Mouse (Mus musculus) forebrain, embryonic 14.5 days (tissue): ENCODE data around the gene Cadps. TPM values are rescaled to one million over a fixed set of nuclear protein-coding genes. Genes with fewer than 3 reads are reported as not detected.

ENCODE experiments used
- ATAC-seq: fragments of 200-750 bp; cut with Nextera tagmentation; 2 replicates; pipeline ENCODE4 v1.8.0; 2017; ENCODE audit warnings: mild to moderate bottlenecking, moderate library complexity
- DNase-seq: peaks from one replicate; pipeline ENCODE4 v3.0.0-alpha.2; 2015; ENCODE audit warnings: low spot score
- H3K27ac ChIP-seq: fragments of 300-500 bp; sonication (generic); 2 replicates; pipeline ENCODE4 v1.5.1; 2014; ENCODE audit warnings: low read depth, mild to moderate bottlenecking, control low read depth, low read length, moderate library complexity
- H3K27me3 ChIP-seq: fragments of 300-500 bp; sonication (generic); replicated peaks from 2 replicates; pipeline ENCODE4 v1.6.1; 2014; ENCODE audit warnings: low read length, control low read depth, mixed read lengths; ENCODE audit not compliant: control insufficient read depth, insufficient read depth
- H3K36me3 ChIP-seq: fragments of 300-500 bp; sonication (generic); 2 replicates; pipeline ENCODE4 v1.6.1; 2014; ENCODE audit warnings: low read length, control low read depth; ENCODE audit not compliant: control insufficient read depth, insufficient read depth
- H3K4me1 ChIP-seq: fragments of 300-500 bp; sonication (generic); 2 replicates; pipeline ENCODE4 v1.6.1; 2014; ENCODE audit warnings: antibody characterized with exemption, low read length, control low read depth; ENCODE audit not compliant: control insufficient read depth, insufficient read depth
- H3K4me2 ChIP-seq: fragments of 300-500 bp; sonication (generic); 2 replicates; pipeline ENCODE4 v1.6.1; 2014; ENCODE audit warnings: mild to moderate bottlenecking, control low read depth, low read length
- H3K4me3 ChIP-seq: fragments of 300-500 bp; sonication (generic); 2 replicates; pipeline ENCODE4 v1.5.1; 2014; ENCODE audit warnings: low read depth, low read length, control low read depth
- H3K9ac ChIP-seq: fragments of 300-500 bp; sonication (generic); 2 replicates; pipeline ENCODE4 v1.6.1; 2014; ENCODE audit warnings: mild to moderate bottlenecking, low read length, control low read depth, moderate library complexity
- H3K9me3 ChIP-seq: fragments of 300-500 bp; sonication (generic); replicated peaks from 2 replicates; pipeline ENCODE4 v1.6.1; 2016; ENCODE audit warnings: low read length, control low read depth, mixed read lengths; ENCODE audit not compliant: control insufficient read depth
- WGBS: fragments of 180-500 bp; shearing (Covaris S2); extraction: QIAGEN DNeasy Blood & Tissue Kit; methylation state at CpG from one replicate; pipeline ENCODE4 v1.1.7; 2014; 5-methylcytosine and 5-hydroxymethylcytosine counted together
- polyA plus RNA-seq: library from polyadenylated mRNA; unstranded; fragments of >200 nt; fragmentation: Nextera tagmentation; extraction: Ambion mirVana; gene quantifications from 2 replicates; pipeline ENCODE4 v1.2.1, GENCODE M21; 2014

Cadps gene
- polyA plus RNA-seq, 1 experiment from 2014 or later = 36.0 TPM

DNA sequence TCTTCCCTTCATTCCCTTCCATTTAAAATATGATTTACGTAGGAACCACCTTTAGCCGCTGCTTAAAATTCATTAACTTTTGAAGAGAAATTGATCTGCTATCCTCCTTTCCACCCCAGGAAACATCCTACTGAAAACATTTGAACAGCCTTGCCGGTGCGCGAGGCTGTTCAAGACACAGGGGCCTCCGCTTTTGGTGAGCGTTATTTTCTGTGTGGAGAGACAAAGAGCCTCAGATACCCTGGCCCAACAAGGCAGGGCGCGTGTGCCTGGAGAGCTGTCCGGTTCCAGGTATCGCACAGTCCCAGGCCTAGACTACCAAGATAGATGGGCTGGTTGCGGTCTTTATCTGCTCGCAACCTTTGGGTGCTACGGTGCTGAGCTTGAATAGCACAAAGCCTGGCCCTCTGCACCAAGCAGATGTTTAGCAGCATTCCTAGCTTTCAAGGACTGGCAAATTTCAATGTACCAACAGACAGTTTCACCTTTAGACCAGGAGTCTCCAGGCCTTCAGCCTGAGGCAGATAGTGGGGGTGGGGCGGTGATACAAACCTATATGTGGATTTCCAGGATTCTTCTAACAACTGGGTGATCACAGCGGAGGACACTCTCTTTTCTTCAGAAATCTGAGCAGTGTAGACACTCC, 472.5 kb downstream of the Cadps start:
- Histone ChIP-seq H3K36me3 (no peaks in the 10 kb centered on the region), H3K4me2 (no peak overlapping the region), H3K27ac (no peak overlapping the region), H3K4me1 (peaks cover 11% of the 10 kb centered on the region; the same call in 1 of the 2 replicates), H3K9ac (peak overlapping the region; percentile 25; the same call in 1 of the 2 replicates), H3K9me3 (no peaks in the 10 kb centered on the region), H3K4me3 (no peak overlapping the region), H3K27me3 (peaks cover 51% of the 10 kb centered on the region)
- DNase-seq (no peak), ATAC-seq (no peak)
- 19% methylated on average over 16 of the region's 16 CpGs for WGBS

DNA sequence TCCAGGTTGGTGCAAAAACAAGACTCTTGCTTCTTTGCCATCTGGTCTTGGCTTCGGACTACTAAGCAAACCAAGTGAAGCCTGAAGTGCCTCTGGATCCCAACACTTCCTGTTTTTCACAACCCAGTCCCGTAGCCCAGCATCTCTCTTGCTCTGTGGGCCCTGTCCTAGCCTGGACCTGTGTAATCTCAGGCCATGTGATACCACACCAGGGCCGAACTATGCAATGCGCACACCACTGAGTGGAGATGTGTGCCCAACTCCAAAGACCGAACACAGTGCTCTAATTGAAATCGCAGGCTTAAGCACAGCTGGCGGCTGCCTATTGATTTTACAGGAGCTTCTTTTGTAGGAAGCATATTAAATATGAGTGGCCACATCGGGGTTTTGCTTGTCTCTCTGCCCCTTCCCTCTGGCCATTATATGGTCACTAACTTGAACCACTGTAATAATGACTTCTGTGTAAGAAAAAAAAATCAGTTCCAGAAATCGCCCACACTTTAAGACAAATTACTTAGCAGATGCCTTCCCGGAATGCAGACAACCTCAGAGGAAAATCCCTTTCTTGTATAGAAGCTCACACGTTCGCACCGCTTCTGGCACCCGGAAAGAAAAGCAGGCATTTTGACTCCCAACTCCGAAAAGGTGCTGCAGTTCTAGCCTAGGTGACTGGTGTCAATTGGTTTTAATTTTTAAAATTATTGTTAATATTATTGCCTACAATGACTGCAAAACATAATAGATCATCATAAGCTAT, 473.4 kb downstream of the Cadps start:
- Histone ChIP-seq H3K36me3 (no peaks in the 10 kb centered on the region), H3K4me1 (peaks cover 11% of the 10 kb centered on the region; the same call in 1 of the 2 replicates), H3K27ac (no peak overlapping the region), H3K9me3 (no peaks in the 10 kb centered on the region), H3K4me2 (no peak overlapping the region), H3K4me3 (no peak overlapping the region), H3K9ac (no peak overlapping the region; the same call in 1 of the 2 replicates), H3K27me3 (peaks cover 59% of the 10 kb centered on the region)
- 26% methylated on average over 15 of the region's 15 CpGs for WGBS
- no peak for ATAC-seq
- DNase-seq = peak; percentile 14

DNA sequence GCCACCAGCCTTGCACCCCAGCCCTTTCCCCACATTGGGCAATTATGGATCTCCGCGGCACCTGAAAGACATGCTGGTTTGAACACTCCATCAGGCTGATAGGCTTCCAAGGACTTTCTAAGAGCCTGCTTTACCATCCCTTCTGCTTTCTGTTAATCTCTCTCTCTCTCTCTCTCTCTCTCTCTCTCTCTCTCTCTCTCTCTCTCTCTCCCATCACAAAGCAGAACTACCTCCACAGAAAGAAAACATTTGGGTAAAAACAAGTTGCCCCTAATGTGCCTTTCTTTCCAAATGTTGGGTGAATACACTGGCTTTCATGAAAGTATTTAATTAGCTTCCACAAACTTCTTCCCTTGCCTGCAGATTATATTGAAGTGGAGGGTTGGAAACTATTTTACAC, 474.8 kb downstream of the Cadps start, which contains the start of gene Fezf2:
Gene Fezf2 (minus strand): TSS at position 101 of the 400 bp plus-strand sequence.
- Histone ChIP-seq H3K9ac (peak within 1 kb of the TSS; percentile 91), H3K4me3 (peak within 1 kb of the TSS; percentile 56), H3K27me3 (peaks cover 49% of the 10 kb centered on the region), H3K4me2 (peak within 1 kb of the TSS; percentile 64), H3K27ac (peak within 1 kb of the TSS; percentile 98), H3K9me3 (no peaks in the 10 kb centered on the region), H3K36me3 (no peaks in the 10 kb centered on the region), H3K4me1 (peaks cover 11% of the 10 kb centered on the region; the same call in 1 of the 2 replicates)
- DNase-seq (peak; percentile 45), ATAC-seq (no peak)
- 6% methylated on average over 2 of the region's 2 CpGs for WGBS

DNA sequence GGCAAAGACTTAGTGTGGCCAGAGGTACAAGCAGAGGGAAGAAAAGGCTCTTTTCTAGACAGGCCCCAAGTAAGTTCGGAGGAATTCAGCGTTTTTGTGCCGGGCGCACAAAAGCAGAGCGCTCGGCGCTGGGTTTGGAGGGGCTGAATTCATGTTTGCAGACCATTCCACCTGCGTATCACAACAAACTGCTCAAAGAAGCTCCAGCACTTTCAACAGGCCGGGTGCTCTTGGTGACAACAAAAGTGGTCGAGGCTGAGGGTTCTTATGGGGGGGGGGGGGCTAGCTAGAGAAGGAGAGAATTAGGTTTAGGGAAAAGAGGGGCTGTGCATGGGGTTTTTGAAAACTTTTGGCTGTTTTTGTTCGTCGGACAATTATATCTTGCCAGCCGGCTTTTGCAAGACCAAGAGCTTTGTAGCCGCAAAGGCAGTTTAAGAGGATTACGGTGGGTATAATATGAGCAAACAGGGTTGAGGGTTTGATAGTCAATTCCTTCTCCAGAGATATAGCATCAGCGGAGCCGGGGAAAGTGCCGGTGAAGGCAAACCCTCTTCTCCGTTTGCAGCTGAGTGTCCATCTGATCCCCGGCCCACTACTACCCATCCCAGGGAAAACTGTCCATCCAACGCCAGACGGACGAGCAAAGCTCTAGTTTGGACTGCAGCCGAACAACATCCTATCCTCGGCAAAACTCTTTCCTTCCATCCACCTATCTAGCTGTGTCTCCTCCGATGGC, 475.8 kb downstream of the Cadps start:
- Histone ChIP-seq H3K36me3 (peaks cover 6% of the 10 kb centered on the region; the same call in 1 of the 2 replicates), H3K4me1 (peaks cover 11% of the 10 kb centered on the region; the same call in 1 of the 2 replicates), H3K27ac (peak overlapping the region; percentile 98), H3K4me3 (peak overlapping the region; percentile 56), H3K9me3 (no peaks in the 10 kb centered on the region), H3K9ac (peak overlapping the region; percentile 91), H3K27me3 (peaks cover 47% of the 10 kb centered on the region), H3K4me2 (peak overlapping the region; percentile 64)
- under 1% methylated on average over 26 of the region's 26 CpGs for WGBS
- peak; percentile 51 for DNase-seq
- ATAC-seq = peak; percentile 21

DNA sequence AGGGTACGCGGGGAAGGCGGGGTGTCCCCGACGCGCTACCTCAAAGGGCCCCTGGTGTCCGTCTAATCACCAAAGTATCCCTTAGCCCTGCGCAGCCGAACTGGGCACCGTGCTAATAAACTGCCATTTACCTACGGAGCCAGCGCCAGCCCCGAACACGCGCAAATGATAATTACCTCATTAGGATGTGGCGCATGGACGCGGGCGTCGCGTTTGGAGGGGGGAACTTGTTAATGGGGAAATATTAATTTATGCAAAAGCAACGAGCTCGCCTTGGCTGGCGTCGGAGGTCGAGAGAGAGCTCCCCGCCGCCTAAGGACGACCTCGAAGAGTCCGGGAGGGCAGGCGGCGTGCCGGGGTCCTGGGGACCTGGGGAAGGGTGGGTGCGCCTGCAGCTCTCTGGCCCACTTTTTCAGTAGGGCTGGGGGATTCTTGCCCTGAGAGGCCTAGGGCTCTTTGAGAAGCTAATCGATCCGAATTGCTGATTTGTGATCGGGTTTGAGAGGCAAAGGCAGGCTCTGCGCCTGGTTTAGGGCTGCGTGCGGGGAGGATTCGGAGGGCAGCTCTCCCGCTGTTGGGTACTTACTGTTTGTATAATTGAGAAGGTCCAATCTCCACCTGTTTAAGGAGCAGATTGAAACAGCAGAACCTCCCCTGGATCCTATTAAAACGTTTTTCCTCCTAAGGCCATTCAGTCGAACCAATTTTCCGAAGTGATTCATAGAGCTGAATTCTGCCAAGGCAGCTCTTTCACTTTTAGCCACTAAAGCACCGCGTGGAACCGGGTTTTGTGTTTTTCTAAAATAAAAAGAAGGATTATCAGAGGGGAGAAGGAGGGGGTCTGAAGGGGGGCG, 476.6 kb downstream of the Cadps start:
- peak overlapping the region; percentile 91 for H3K9ac ChIP-seq
- ATAC-seq (peak; percentile 64), DNase-seq (peak; percentile 88)
- peak overlapping the region; percentile 64 for H3K4me2 ChIP-seq
- H3K4me1 ChIP-seq = peaks cover 11% of the 10 kb centered on the region; the same call in 1 of the 2 replicates
- peaks cover 8% of the 10 kb centered on the region; the same call in 1 of the 2 replicates for H3K36me3 ChIP-seq
- peak overlapping the region; percentile 98 for H3K27ac ChIP-seq
- under 1% methylated on average over 50 of the region's 50 CpGs for WGBS
- H3K9me3 ChIP-seq = no peaks in the 10 kb centered on the region
- peak overlapping the region; percentile 56 for H3K4me3 ChIP-seq
- peaks cover 42% of the 10 kb centered on the region for H3K27me3 ChIP-seq

DNA sequence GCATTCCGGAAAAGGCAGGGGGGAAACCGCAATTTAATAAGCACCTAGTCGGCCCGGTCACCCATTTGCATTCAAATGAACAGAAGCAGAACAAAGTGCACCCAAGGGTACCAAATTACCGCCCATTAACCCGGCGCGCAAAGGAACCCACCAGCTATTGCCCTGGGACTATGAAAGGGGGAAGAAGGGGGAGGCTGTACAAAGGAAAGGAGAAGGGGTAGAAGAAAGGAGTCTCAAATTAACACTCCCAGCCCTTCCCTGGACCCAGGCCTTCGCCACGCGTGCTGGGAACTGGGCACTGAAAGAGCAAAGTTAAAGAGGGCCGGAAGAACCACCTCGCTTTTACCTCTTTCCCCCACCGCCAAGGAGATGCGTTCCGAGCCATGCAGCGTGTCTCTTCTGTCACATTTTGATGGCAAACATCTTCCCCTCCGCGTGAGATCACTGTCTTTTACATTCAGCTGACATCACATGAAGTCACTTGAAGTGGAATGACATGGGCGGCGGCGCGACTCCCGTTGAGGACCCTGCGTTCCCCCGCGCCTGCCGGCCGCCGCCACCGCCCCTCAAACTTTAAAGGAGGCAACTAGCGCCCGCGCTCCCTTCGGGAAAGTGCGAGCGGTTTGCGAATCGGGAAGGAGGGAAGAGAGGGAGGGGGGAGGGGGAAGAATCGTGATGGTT, 477.5 kb downstream of the Cadps start:
- Histone ChIP-seq H3K4me3 (peak overlapping the region; percentile 56), H3K27me3 (peaks cover 33% of the 10 kb centered on the region), H3K4me2 (peak overlapping the region; percentile 64), H3K4me1 (peaks cover 11% of the 10 kb centered on the region; the same call in 1 of the 2 replicates), H3K9ac (peak overlapping the region; percentile 91), H3K27ac (peak overlapping the region; percentile 98), H3K9me3 (no peaks in the 10 kb centered on the region), H3K36me3 (peaks cover 8% of the 10 kb centered on the region; the same call in 1 of the 2 replicates)
- peak; percentile 54 for ATAC-seq
- peak; percentile 82 for DNase-seq
- under 1% methylated on average over 40 of the region's 40 CpGs for WGBS

DNA sequence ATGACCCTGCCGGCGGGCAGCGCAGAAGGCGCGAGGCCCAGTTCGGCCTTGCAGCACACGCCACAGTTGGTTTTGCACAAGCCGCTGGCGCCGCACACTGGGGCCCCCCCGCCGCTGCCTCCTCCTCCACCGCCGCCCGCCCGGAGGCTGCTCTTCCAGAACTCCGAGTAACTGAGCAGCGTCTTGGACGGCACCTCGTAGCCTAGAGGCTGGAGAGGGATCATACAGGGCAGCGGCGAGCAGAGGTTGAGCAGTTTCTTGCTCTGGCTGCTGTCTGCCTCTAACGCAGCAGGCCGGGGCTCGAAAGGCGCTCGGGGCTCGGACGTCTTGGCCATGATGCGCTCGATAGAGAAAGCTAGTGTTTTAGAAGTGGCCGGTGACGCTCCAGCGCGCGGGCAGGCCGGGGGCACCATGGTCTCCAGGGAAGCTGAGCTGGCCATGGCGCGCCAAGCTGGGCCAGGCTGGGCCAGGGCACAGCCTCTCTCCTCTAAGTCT, 478.1 kb downstream of the Cadps start:
- Histone ChIP-seq H3K9me3 (no peaks in the 10 kb centered on the region), H3K4me2 (peak overlapping the region; percentile 64), H3K4me3 (peak overlapping the region; percentile 56), H3K9ac (peak overlapping the region; percentile 91), H3K4me1 (peaks cover 11% of the 10 kb centered on the region; the same call in 1 of the 2 replicates), H3K27me3 (peaks cover 32% of the 10 kb centered on the region), H3K27ac (peak overlapping the region; percentile 98), H3K36me3 (peaks cover 8% of the 10 kb centered on the region; the same call in 1 of the 2 replicates)
- under 1% methylated on average over 39 of the region's 39 CpGs for WGBS
- DNase-seq (peak; percentile 51), ATAC-seq (peak; percentile 33)
